Mouse (Mus musculus): ENCODE data around the gene Plekhf1. TPM values are rescaled to one million over a fixed set of nuclear protein-coding genes. Genes with fewer than 3 reads are reported as not detected.
A peak's percentile ranks its signal among the peaks of the same experiment; 100 is the strongest.

The Plekhf1 gene
- polyA plus RNA-seq, 1 experiment from 2014 or later: 0.37 TPM

DNA sequence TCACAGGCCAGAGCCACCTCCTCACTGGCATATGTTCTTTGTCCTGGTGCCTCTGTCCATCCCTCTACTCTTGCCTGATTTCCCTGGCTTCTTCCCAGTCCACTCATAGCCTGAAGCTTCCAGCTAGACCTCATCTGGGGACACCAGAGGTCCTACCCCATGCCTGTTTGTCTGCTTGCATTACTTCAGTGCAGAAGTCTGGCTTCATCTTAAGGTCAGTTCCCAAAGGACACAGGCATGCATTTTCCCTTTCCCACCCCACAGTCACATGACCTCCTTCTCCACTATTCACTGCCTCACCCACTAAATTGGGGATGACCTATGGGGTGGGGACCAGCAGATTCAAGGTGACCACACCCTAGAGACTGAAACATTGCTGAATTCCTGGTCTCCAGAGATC is 25.6 kb upstream of the Plekhf1 start:
- no peak for ATAC-seq (ENCODE audit: low FRiP score, low TSS enrichment)
- H3K27me3 ChIP-seq (ENCODE audit: control insufficient read depth, insufficient read depth, low read length): no peaks in the 10 kb centered on the region
- no peaks in the 10 kb centered on the region for H3K9me3 ChIP-seq (ENCODE audit: control insufficient read depth, low read length)
- H3K4me2 ChIP-seq (ENCODE audit: low read length): no peak overlapping the region
- H3K9ac ChIP-seq (replicated peaks; ENCODE audit: low read length): no peak overlapping the region
- DNase-seq: no peak
- no peaks in the 10 kb centered on the region for H3K4me1 ChIP-seq (ENCODE audit: control insufficient read depth, insufficient read depth, low read length)
- H3K27ac ChIP-seq (replicated peaks; ENCODE audit: low read depth, low read length): no peak overlapping the region
- no peak overlapping the region for H3K4me3 ChIP-seq (replicated peaks; ENCODE audit: low read depth, low read length)
- H3K36me3 ChIP-seq (ENCODE audit: control insufficient read depth, insufficient read depth, low read length): no peaks in the 10 kb centered on the region

GRCm38 (mm10) chr7:38251494-38252216 is 23.8 kb upstream of the Plekhf1 start:
- H3K27me3 ChIP-seq (ENCODE audit: control insufficient read depth, insufficient read depth, low read length): no peaks in the 10 kb centered on the region
- no peak overlapping the region for H3K4me2 ChIP-seq (ENCODE audit: low read length)
- no peaks in the 10 kb centered on the region for H3K36me3 ChIP-seq (ENCODE audit: control insufficient read depth, insufficient read depth, low read length)
- H3K27ac ChIP-seq (replicated peaks; ENCODE audit: low read depth, low read length): peak overlapping the region; percentile 26; the same call in 1 of the 2 replicates
- WGBS: 63% methylated on average over 5 of the region's 5 CpGs
- H3K9me3 ChIP-seq (ENCODE audit: control insufficient read depth, low read length): no peaks in the 10 kb centered on the region
- DNase-seq (peak; percentile 18), ATAC-seq (ENCODE audit: low FRiP score, low TSS enrichment) (no peak)
- no peaks in the 10 kb centered on the region for H3K4me1 ChIP-seq (ENCODE audit: control insufficient read depth, insufficient read depth, low read length)
- no peak overlapping the region for H3K9ac ChIP-seq (replicated peaks; ENCODE audit: low read length)
- no peak overlapping the region for H3K4me3 ChIP-seq (replicated peaks; ENCODE audit: low read depth, low read length)

- no peaks in the 10 kb centered on the region for H3K27me3 ChIP-seq (ENCODE audit: control insufficient read depth, insufficient read depth, low read length)
- DNase-seq: no peak
- H3K27ac ChIP-seq (replicated peaks; ENCODE audit: low read depth, low read length): no peak overlapping the region
- H3K4me2 ChIP-seq (ENCODE audit: low read length): no peak overlapping the region
- no peaks in the 10 kb centered on the region for H3K4me1 ChIP-seq (ENCODE audit: control insufficient read depth, insufficient read depth, low read length)
- no peak overlapping the region for H3K4me3 ChIP-seq (replicated peaks; ENCODE audit: low read depth, low read length)
- WGBS: 86% methylated on average over 4 of the region's 4 CpGs
- no peak for ATAC-seq (ENCODE audit: low FRiP score, low TSS enrichment)
- no peak overlapping the region for H3K9ac ChIP-seq (replicated peaks; ENCODE audit: low read length)
- H3K36me3 ChIP-seq (ENCODE audit: control insufficient read depth, insufficient read depth, low read length): no peaks in the 10 kb centered on the region
- no peaks in the 10 kb centered on the region for H3K9me3 ChIP-seq (ENCODE audit: control insufficient read depth, low read length)
Observed at GRCm38 (mm10) chr7:38242417-38242816, 14.6 kb upstream of the Plekhf1 start.

DNA sequence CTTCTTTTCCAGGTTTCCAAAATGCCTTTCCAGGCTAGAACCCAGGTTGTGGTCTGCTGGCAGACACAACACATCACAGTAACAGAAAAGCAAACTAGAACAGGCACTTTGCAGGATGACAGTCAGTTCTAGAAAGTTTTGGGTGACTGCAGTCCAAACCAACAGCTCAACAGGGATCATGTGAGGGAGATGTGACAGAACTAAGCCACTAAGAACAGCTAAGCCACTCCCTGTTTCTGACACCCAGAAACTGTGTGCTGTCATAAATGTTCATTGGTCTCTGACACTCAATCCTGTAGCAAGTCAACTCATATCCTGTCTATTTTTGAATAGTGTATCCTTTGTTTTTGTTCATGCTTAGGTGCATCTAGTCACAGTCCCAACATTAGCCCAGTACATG is 9.3 kb upstream of the Plekhf1 start:
- H3K9ac ChIP-seq (replicated peaks; ENCODE audit: low read length): no peak overlapping the region
- no peaks in the 10 kb centered on the region for H3K9me3 ChIP-seq (ENCODE audit: control insufficient read depth, low read length)
- H3K27me3 ChIP-seq (ENCODE audit: control insufficient read depth, insufficient read depth, low read length): no peaks in the 10 kb centered on the region
- H3K4me1 ChIP-seq (ENCODE audit: control insufficient read depth, insufficient read depth, low read length): no peaks in the 10 kb centered on the region
- ATAC-seq (ENCODE audit: low FRiP score, low TSS enrichment): no peak
- no peak overlapping the region for H3K4me3 ChIP-seq (replicated peaks; ENCODE audit: low read depth, low read length)
- H3K27ac ChIP-seq (replicated peaks; ENCODE audit: low read depth, low read length): no peak overlapping the region
- H3K4me2 ChIP-seq (ENCODE audit: low read length): no peak overlapping the region
- H3K36me3 ChIP-seq (ENCODE audit: control insufficient read depth, insufficient read depth, low read length): no peaks in the 10 kb centered on the region
- DNase-seq: no peak

DNA sequence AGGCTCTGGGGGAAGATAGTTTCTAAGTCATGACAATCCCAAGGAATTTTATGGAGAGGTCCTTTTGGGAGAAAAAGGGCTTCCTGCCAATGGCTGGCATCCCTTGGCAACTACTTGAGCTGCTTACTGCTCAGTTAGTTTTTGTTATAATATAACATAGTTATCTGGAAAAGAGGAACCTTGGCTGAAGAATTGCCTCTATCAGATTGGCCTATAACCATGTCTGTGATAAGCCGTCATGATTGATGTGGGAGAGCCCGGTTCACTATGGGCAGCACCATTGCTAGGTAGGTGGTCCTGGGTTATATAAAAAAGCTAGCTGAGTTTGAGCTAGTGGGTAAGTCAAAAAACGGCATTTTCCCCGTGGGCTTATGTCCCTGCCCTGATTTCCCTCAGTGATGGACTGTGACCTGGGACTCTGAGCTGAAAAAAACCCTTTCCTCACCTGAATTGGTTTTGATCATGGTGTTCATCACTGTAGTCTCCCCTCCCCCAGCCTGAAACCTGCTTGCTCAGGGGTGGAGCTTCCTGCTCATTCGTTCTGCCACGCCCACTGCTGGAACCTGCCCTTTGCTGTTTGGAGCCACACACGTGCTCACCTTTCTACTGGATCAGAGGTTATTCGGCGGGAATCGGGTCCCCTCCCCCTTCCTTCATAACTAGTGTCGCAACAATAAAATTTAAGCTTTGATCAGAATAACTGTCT is 8.7 kb upstream of the Plekhf1 start:
- Histone ChIP-seq H3K9me3 (ENCODE audit: control insufficient read depth, low read length) (no peaks in the 10 kb centered on the region), H3K4me2 (ENCODE audit: low read length) (no peak overlapping the region), H3K4me1 (ENCODE audit: control insufficient read depth, insufficient read depth, low read length) (no peaks in the 10 kb centered on the region), H3K27ac (replicated peaks; ENCODE audit: low read depth, low read length) (no peak overlapping the region), H3K27me3 (ENCODE audit: control insufficient read depth, insufficient read depth, low read length) (no peaks in the 10 kb centered on the region), H3K36me3 (ENCODE audit: control insufficient read depth, insufficient read depth, low read length) (no peaks in the 10 kb centered on the region), H3K9ac (replicated peaks; ENCODE audit: low read length) (no peak overlapping the region), H3K4me3 (replicated peaks; ENCODE audit: low read depth, low read length) (no peak overlapping the region)
- DNase-seq (no peak), ATAC-seq (ENCODE audit: low FRiP score, low TSS enrichment) (no peak)
- WGBS: 49% methylated on average over 11 of the region's 11 CpGs

- Histone ChIP-seq H3K4me2 (ENCODE audit: low read length) (no peak overlapping the region), H3K9ac (replicated peaks; ENCODE audit: low read length) (no peak overlapping the region), H3K4me3 (replicated peaks; ENCODE audit: low read depth, low read length) (no peak overlapping the region), H3K27me3 (ENCODE audit: control insufficient read depth, insufficient read depth, low read length) (peaks cover 10% of the 10 kb centered on the region; the same call in 1 of the 2 replicates), H3K36me3 (ENCODE audit: control insufficient read depth, insufficient read depth, low read length) (no peaks in the 10 kb centered on the region), H3K9me3 (ENCODE audit: control insufficient read depth, low read length) (no peaks in the 10 kb centered on the region), H3K27ac (replicated peaks; ENCODE audit: low read depth, low read length) (no peak overlapping the region), H3K4me1 (ENCODE audit: control insufficient read depth, insufficient read depth, low read length) (peaks cover 8% of the 10 kb centered on the region)
- WGBS: 18% methylated on average over 8 of the region's 8 CpGs
- DNase-seq: no peak
- ATAC-seq (ENCODE audit: low FRiP score, low TSS enrichment): no peak
Observed at GRCm38 (mm10) chr7:38230285-38230684, 2.5 kb upstream of the Plekhf1 start.

DNA sequence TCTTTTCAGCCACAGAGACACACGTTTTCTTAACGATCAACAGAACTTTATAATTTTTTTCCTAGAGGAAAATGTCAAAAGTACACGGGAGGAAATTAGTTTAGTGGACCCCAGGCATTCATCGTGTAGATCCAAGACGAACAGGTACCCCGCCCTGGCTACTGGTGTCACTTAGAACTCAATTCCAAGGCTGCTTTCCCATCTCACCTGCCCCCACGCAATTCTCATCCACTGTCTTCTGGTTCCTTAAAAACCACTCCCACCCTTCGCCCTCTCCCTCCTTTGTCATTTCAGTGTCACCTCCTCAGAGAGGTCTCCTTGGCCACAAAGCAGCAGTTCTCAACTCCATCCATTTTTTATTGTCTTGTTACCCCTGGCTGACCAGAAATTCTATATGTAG is 513 bp upstream of the Plekhf1 start:
- Histone ChIP-seq H3K36me3 (ENCODE audit: control insufficient read depth, insufficient read depth, low read length) (no peaks in the 10 kb centered on the region), H3K4me2 (ENCODE audit: low read length) (peak overlapping the region; percentile 94), H3K27ac (replicated peaks; ENCODE audit: low read depth, low read length) (no peak overlapping the region), H3K4me3 (replicated peaks; ENCODE audit: low read depth, low read length) (peak overlapping the region; percentile 45), H3K27me3 (ENCODE audit: control insufficient read depth, insufficient read depth, low read length) (peaks cover 10% of the 10 kb centered on the region; the same call in 1 of the 2 replicates), H3K9me3 (ENCODE audit: control insufficient read depth, low read length) (no peaks in the 10 kb centered on the region), H3K4me1 (ENCODE audit: control insufficient read depth, insufficient read depth, low read length) (peaks cover 8% of the 10 kb centered on the region), H3K9ac (replicated peaks; ENCODE audit: low read length) (no peak overlapping the region)
- DNase-seq (no peak), ATAC-seq (ENCODE audit: low FRiP score, low TSS enrichment) (no peak)
- 24% methylated on average over 8 of the region's 8 CpGs for WGBS

- peak; percentile 41 for DNase-seq
- Histone ChIP-seq H3K36me3 (ENCODE audit: control insufficient read depth, insufficient read depth, low read length) (no peaks in the 10 kb centered on the region), H3K4me3 (replicated peaks; ENCODE audit: low read depth, low read length) (peak overlapping the region; percentile 45), H3K4me2 (ENCODE audit: low read length) (peak overlapping the region; percentile 94), H3K9ac (replicated peaks; ENCODE audit: low read length) (peak overlapping the region; percentile 46), H3K9me3 (ENCODE audit: control insufficient read depth, low read length) (no peaks in the 10 kb centered on the region), H3K4me1 (ENCODE audit: control insufficient read depth, insufficient read depth, low read length) (peaks cover 8% of the 10 kb centered on the region), H3K27me3 (ENCODE audit: control insufficient read depth, insufficient read depth, low read length) (peaks cover 10% of the 10 kb centered on the region; the same call in 1 of the 2 replicates), H3K27ac (replicated peaks; ENCODE audit: low read depth, low read length) (no peak overlapping the region)
- peak; percentile 23 for ATAC-seq (ENCODE audit: low FRiP score, low TSS enrichment)
- WGBS: under 1% methylated on average over 25 of the region's 25 CpGs
Observed at GRCm38 (mm10) chr7:38227181-38227899, 476 bp downstream of the Plekhf1 start.
